Mouse (Mus musculus) embryonic fibroblast, embryonic 13.5 days (primary cell): ENCODE measurements at regions not wholly inside any gene's neighbourhood (a gene's known extent, or its start where the extent isn't known, plus 50 kb on each side); places are given as distances from the start of the nearest gene placed in this dataset.

Source experiments
- H3K27ac ChIP-seq: 2 replicates; pipeline ENCODE4 v1.5.1; 2012; ENCODE audit warnings: low read length, control low read depth, inconsistent platforms; ENCODE audit not compliant: insufficient read depth
- H3K4me1 ChIP-seq: 2 replicates; pipeline ENCODE4 v1.6.1; 2011; ENCODE audit warnings: low read length; ENCODE audit not compliant: control insufficient read depth, insufficient read depth
- H3K4me3 ChIP-seq: 2 replicates; pipeline ENCODE4 v1.5.1; 2011; ENCODE audit warnings: mild to moderate bottlenecking, control low read depth, low read length; ENCODE audit not compliant: insufficient read depth
- CTCF ChIP-seq: IDR thresholded peaks from 2 replicates; pipeline ENCODE4 v1.5.1; 2011; ENCODE audit warnings: mild to moderate bottlenecking, control low read depth, low read length, moderate library complexity, borderline replicate concordance; ENCODE audit not compliant: insufficient read depth
- POLR2A ChIP-seq: IDR thresholded peaks from 2 replicates; pipeline ENCODE4 v1.6.1; 2011; ENCODE audit warnings: low read depth, mild to moderate bottlenecking, control low read depth, low read length, moderate library complexity

DNA sequence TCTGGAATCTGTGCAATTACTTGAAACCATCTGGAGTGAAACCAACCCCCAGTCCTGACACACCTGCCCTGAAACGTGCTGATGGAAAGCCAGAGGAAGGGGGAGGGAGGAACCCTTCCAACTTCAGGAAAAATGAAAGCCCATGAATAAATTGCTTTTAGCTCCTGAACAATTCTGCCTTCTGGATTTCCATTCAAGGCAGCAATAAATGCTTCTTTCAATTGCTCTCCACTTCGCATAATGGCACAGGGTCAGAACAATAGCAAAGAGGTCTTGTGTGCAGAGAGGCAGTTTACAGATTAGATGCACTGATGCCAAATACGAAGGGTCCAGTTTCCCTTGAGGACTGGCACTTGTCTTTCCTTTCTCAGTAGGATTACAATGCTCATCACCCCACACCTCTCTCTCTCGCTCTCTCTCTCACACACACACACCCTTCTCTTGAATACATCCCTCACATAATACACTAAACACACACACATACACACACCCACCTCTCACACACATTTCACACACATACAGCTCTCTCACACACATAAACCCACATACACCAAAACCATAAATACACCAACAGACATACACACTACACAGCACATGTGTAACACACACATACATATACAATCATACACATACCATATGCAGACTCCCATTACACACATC is 389.3 kb upstream of the Got2 start:
- Histone ChIP-seq H3K4me3 (no peak overlapping the region), H3K27ac (no peak overlapping the region), H3K4me1 (no peaks in the 10 kb centered on the region)
- TF ChIP-seq CTCF (no peak), POLR2A (no peak)

DNA sequence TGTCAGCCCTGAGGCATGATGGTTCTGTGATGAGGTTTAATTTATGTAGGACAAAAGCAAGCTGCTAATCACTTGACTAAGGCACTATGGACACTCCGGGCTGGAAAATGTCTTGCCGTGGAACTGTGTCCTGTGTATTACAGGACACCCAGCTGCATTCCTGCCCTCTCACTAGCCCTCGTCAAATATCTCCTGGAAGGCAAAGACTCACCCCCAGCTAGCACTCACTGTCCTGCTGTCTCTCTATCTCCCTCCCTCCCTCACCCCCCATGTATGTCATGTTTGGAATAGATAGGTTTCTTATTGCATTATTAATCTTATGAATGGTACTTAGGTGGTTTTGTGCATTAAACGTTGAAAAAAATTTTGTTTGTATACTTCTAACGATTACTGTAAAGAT is 388.7 kb upstream of the Got2 start:
- Histone ChIP-seq H3K4me1 (no peaks in the 10 kb centered on the region), H3K27ac (no peak overlapping the region), H3K4me3 (no peak overlapping the region)
- no peak for TF ChIP-seq POLR2A
- TF ChIP-seq CTCF, result no peak

DNA sequence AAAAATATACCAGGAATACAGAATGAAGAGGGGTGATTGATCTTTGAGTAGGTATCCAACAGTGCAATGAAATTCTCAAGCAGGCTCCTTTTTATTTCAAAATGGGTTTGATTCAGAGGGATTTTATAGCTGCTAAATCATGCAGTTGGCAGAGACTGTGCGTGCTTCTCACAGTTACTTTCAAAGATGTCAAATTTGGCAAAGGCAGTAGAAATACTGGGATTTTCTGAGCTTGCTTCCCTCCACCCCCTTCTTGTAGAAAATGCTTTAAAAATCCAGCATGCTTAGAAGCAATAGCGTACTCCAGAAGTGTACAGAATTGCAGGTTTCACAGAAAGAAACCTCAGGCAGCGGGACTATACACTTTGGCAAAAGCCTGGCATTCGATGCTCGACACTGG is 367.9 kb upstream of the Got2 start:
- H3K27ac ChIP-seq, result no peak overlapping the region
- no peak overlapping the region for H3K4me3 ChIP-seq
- H3K4me1 ChIP-seq, result no peaks in the 10 kb centered on the region
- no peak for TF ChIP-seq POLR2A
- no peak for TF ChIP-seq CTCF

DNA sequence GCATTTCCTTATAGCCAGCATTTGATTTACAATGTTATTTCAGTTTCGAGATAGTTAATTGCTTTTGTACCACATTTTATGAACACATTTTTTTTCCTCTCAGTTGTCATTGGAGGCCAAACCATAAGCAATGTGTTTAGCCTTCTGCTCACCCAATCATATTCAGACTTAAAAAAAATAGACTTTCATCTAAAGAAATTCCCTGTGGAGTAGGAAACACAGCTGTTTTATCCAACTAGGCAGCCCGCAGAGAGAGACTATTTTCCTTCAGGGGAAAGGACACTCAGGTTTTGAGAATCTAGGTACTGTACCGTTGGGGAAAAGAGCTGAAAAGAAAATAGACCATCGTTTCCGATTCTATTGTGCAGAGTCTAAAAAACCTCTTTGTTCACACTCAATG is 367.5 kb upstream of the Got2 start:
- H3K4me3 ChIP-seq, result no peak overlapping the region
- no peak for TF ChIP-seq CTCF
- no peak for TF ChIP-seq POLR2A

GRCm38 (mm10) chr8:96246017-96246416 is 357.7 kb upstream of the Got2 start:
- TF ChIP-seq POLR2A (no peak), CTCF (no peak)
- H3K4me3 ChIP-seq, result no peak overlapping the region
- no peak overlapping the region for H3K27ac ChIP-seq
- no peaks in the 10 kb centered on the region for H3K4me1 ChIP-seq

More for the DNA sequence above, 367.5 kb upstream of the Got2 start:
- no peak overlapping the region for H3K27ac ChIP-seq
- H3K4me1 ChIP-seq, result no peaks in the 10 kb centered on the region

GRCm38 (mm10) chr8:96244549-96245152 is 356.3 kb upstream of the Got2 start:
- Histone ChIP-seq H3K4me3 (no peak overlapping the region), H3K27ac (no peak overlapping the region), H3K4me1 (no peaks in the 10 kb centered on the region)
- TF ChIP-seq POLR2A, result no peak
- TF ChIP-seq CTCF, result no peak

DNA sequence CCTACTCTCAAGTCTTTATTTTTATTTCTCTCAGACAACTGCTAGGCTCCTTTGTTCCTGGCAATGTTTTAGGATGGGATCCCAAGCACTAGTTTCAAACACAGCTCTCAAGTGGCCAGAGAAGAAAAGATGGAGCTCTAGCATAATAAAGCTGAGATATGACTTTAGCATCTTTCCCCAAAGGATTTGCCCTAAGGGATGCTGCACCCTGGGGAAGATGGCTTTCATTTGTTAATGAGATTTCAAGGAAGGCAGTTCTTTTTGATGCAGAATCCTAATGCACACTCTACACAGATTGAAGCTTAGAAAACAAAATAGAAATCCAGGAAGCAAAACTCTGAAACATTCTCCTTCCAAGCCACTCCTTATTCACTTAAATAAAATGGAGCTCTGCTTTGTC is 350.1 kb upstream of the Got2 start:
- H3K27ac ChIP-seq, result no peak overlapping the region; the same call in 1 of the 2 replicates
- no peak for TF ChIP-seq CTCF
- TF ChIP-seq POLR2A, result no peak
- peaks cover 9% of the 10 kb centered on the region for H3K4me1 ChIP-seq
- H3K4me3 ChIP-seq, result no peak overlapping the region

DNA sequence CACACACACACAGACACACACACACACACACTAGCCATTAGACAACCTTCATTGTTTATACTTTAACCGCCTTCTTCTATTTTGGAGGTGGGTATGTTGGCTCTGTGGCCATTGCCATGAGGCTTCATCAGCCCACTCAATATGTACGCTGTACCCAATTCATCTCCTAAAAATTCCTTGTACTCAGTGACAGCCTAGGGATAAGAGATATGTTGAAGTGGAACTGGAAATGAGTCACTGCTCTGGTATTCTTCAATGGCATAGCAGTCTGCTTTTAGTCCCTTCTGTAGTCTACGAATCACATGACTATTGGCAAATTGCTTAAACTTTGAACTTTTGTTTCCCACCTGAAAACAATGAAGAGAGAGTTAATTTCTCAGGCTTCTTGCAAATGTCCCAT is 349.6 kb upstream of the Got2 start:
- TF ChIP-seq CTCF (no peak), POLR2A (no peak)
- Histone ChIP-seq H3K27ac (no peak overlapping the region; the same call in 1 of the 2 replicates), H3K4me3 (no peak overlapping the region), H3K4me1 (peaks cover 9% of the 10 kb centered on the region)

DNA sequence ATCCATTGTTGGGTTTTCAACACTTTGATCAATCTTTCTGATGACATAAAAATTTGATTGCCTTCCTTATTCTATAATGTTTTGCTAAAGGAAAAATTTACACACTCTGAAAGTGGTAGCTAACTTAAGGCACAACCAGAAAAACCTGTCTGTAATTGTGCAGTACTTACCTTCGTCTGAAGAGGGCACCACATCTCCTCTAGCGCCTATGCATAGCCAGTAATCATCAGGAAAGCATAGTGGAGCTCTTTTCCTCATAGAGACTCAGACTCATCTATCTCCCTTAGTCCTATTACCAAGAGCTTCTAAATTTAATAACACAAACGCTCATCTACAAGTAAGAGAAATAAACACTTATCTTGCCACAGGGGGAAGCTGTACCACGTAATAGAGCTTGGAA is 342.1 kb upstream of the Got2 start:
- Histone ChIP-seq H3K4me1 (no peaks in the 10 kb centered on the region), H3K27ac (no peak overlapping the region), H3K4me3 (no peak overlapping the region)
- no peak for TF ChIP-seq POLR2A
- no peak for TF ChIP-seq CTCF
